Mouse (Mus musculus): ENCODE results near the gene Mindy1. TPM values are rescaled to one million over a fixed set of nuclear protein-coding genes. Genes with fewer than 3 reads are reported as not detected.
"Not testable (repeated sequence)": the region's sequence is repeated elsewhere in the genome, so short reads cannot be mapped to it uniquely, and the experiment has no call there.

Mindy1 gene
- polyA plus RNA-seq, 1 experiment from 2014 or later: 54.6 TPM

GRCm38 (mm10) chr3:95343356-95344000, 62.3 kb downstream of the Mindy1 start:
- not testable (repeated sequence) for H3K27ac ChIP-seq (ENCODE audit: low read length); ATAC-seq (ENCODE audit: insufficient read depth, low FRiP score); H3K9me3 ChIP-seq (replicated peaks; ENCODE audit: control insufficient read depth, low read length); H3K4me3 ChIP-seq (replicated peaks; ENCODE audit: low read length); H3K4me1 ChIP-seq (ENCODE audit: control insufficient read depth, insufficient read depth, low read length); H3K27me3 ChIP-seq (ENCODE audit: control insufficient read depth, insufficient read depth, low read length); H3K4me2 ChIP-seq (ENCODE audit: low read depth, low read length); H3K9ac ChIP-seq (ENCODE audit: low read length)
- peaks cover 27% of the 10 kb centered on the region for H3K36me3 ChIP-seq (ENCODE audit: control insufficient read depth, insufficient read depth, low read length)
- 92% methylated on average over 9 of the region's 9 CpGs for WGBS

Other genes with a start within 250 kb of the Mindy1 start
- gene Psmd4, start 238.7 kb upstream of the Mindy1 start, polyA plus RNA-seq (2015; fragmentation: Nextera tagmentation; extraction: Ambion mirVana): 218 TPM in 2 replicates
- gene Pip5k1a, start 174.4 kb upstream of the Mindy1 start, polyA plus RNA-seq (2015; fragmentation: Nextera tagmentation; extraction: Ambion mirVana): 18.6 and 19.0 TPM in 2 replicates
- 102 and 123 TPM in 2 replicates for gene Vps72, start 170.3 kb upstream of the Mindy1 start, polyA plus RNA-seq (2015; fragmentation: Nextera tagmentation; extraction: Ambion mirVana)
- 2.2 and 7.3 TPM in 2 replicates for gene Tmod4, start 156.9 kb upstream of the Mindy1 start, polyA plus RNA-seq (2015; fragmentation: Nextera tagmentation; extraction: Ambion mirVana)
- 55.8 and 58.2 TPM in 2 replicates for gene Scnm1, start 147.3 kb upstream of the Mindy1 start, polyA plus RNA-seq (2015; fragmentation: Nextera tagmentation; extraction: Ambion mirVana)
- 13.7 and 14.5 TPM in 2 replicates for gene Lysmd1, start 147.3 kb upstream of the Mindy1 start, polyA plus RNA-seq (2015; fragmentation: Nextera tagmentation; extraction: Ambion mirVana)
- gene Tnfaip8l2, start 139.0 kb upstream of the Mindy1 start, polyA plus RNA-seq (2015; fragmentation: Nextera tagmentation; extraction: Ambion mirVana): 5.4 and 6.5 TPM in 2 replicates
- 1.5 and 2.6 TPM in 2 replicates for gene Sema6c, start 120.9 kb upstream of the Mindy1 start, polyA plus RNA-seq (2015; fragmentation: Nextera tagmentation; extraction: Ambion mirVana)
- 10.9 and 11.5 TPM in 2 replicates for gene Gabpb2, start 63.4 kb upstream of the Mindy1 start, polyA plus RNA-seq (2015; fragmentation: Nextera tagmentation; extraction: Ambion mirVana)
- 105 and 118 TPM in 2 replicates for gene Cdc42se1, start 52.6 kb upstream of the Mindy1 start, polyA plus RNA-seq (2015; fragmentation: Nextera tagmentation; extraction: Ambion mirVana)
- gene Mllt11, start 49.2 kb upstream of the Mindy1 start, polyA plus RNA-seq (2015; fragmentation: Nextera tagmentation; extraction: Ambion mirVana): 16.2 and 16.6 TPM in 2 replicates
- 0.25 and 0.52 TPM in 2 replicates for gene Gm128, start 39.7 kb upstream of the Mindy1 start, polyA plus RNA-seq (2015; fragmentation: Nextera tagmentation; extraction: Ambion mirVana)
- gene Bnipl, start 30.2 kb upstream of the Mindy1 start, polyA plus RNA-seq (2015; fragmentation: Nextera tagmentation; extraction: Ambion mirVana): 9.2 and 11.6 TPM in 2 replicates
- 18.9 and 21.2 TPM in 2 replicates for gene Prune1, start 731 bp downstream of the Mindy1 start, polyA plus RNA-seq (2015; fragmentation: Nextera tagmentation; extraction: Ambion mirVana)
- 6.8 and 13.2 TPM in 2 replicates for gene Anxa9, start 25.8 kb downstream of the Mindy1 start, polyA plus RNA-seq (2015; fragmentation: Nextera tagmentation; extraction: Ambion mirVana)
- gene Cers2, start 33.4 kb downstream of the Mindy1 start, polyA plus RNA-seq (2015; fragmentation: Nextera tagmentation; extraction: Ambion mirVana): 148 and 155 TPM in 2 replicates
- 35.2 and 36.9 TPM in 2 replicates for gene Setdb1, start 75.9 kb downstream of the Mindy1 start, polyA plus RNA-seq (2015; fragmentation: Nextera tagmentation; extraction: Ambion mirVana)
- 0.63 TPM in 1 of 2 replicates, not detected in the other for gene 4930558C23Rik, start 121.5 kb downstream of the Mindy1 start, polyA plus RNA-seq (2015; fragmentation: Nextera tagmentation; extraction: Ambion mirVana)
- 46.5 and 47.8 TPM in 2 replicates for gene Arnt, start 153.0 kb downstream of the Mindy1 start, polyA plus RNA-seq (2015; fragmentation: Nextera tagmentation; extraction: Ambion mirVana)
- gene Ctsk, start 217.9 kb downstream of the Mindy1 start, polyA plus RNA-seq (2015; fragmentation: Nextera tagmentation; extraction: Ambion mirVana): 15.6 and 16.7 TPM in 2 replicates
- 28.9 and 32.4 TPM in 2 replicates for gene Ctss, start 245.4 kb downstream of the Mindy1 start, polyA plus RNA-seq (2015; fragmentation: Nextera tagmentation; extraction: Ambion mirVana)

Measured in stomach, embryonic 16.5 days (tissue).